Mouse (Mus musculus) kidney, embryonic 16.5 days (tissue): ENCODE measurements at regions not wholly inside any gene's neighbourhood (a gene's known extent, or its start where the extent isn't known, plus 50 kb on each side); places are given as distances from the start of the nearest gene placed in this dataset.

Experiments used
- ATAC-seq: fragments of 200-750 bp; cut with Nextera tagmentation; 2 replicates; pipeline ENCODE4 v1.8.0; 2017; ENCODE audit warnings: moderate TSS enrichment; ENCODE audit not compliant: low FRiP score, low TSS enrichment
- H3K27ac ChIP-seq: fragments of 300-500 bp; sonication (generic); 2 replicates; pipeline ENCODE4 v1.5.1; 2014; ENCODE audit warnings: low read length
- H3K27me3 ChIP-seq: fragments of 300-500 bp; sonication (generic); 2 replicates; pipeline ENCODE4 v1.6.1; 2014; ENCODE audit warnings: low read length, control low read depth, mixed read lengths; ENCODE audit not compliant: insufficient read depth
- H3K36me3 ChIP-seq: fragments of 300-500 bp; sonication (generic); 2 replicates; pipeline ENCODE4 v1.6.1; 2014; ENCODE audit warnings: low read length, control low read depth, mixed read lengths; ENCODE audit not compliant: insufficient read depth
- H3K4me1 ChIP-seq: fragments of 300-500 bp; sonication (generic); 2 replicates; pipeline ENCODE4 v1.6.1; 2014; ENCODE audit warnings: low read length, control low read depth, mixed read lengths; ENCODE audit not compliant: insufficient read depth
- H3K4me2 ChIP-seq: fragments of 300-500 bp; sonication (generic); replicated peaks from 2 replicates; pipeline ENCODE4 v1.6.1; 2014; ENCODE audit warnings: low read depth, low read length
- H3K4me3 ChIP-seq: fragments of 300-500 bp; sonication (generic); 2 replicates; pipeline ENCODE4 v1.5.1; 2014; ENCODE audit warnings: mild to moderate bottlenecking, low read length
- H3K9ac ChIP-seq: fragments of 300-500 bp; sonication (generic); replicated peaks from 2 replicates; pipeline ENCODE4 v1.6.1; 2014; ENCODE audit warnings: low read length
- H3K9me3 ChIP-seq: fragments of 300-500 bp; sonication (generic); 2 replicates; pipeline ENCODE4 v1.6.1; 2016; ENCODE audit warnings: low read length, control low read depth
- WGBS: fragments of 180-500 bp; shearing (Covaris S2); extraction: QIAGEN DNeasy Blood & Tissue Kit; methylation state at CpG from one replicate; pipeline ENCODE4 v1.1.7; 2014; 5-methylcytosine and 5-hydroxymethylcytosine counted together

DNA sequence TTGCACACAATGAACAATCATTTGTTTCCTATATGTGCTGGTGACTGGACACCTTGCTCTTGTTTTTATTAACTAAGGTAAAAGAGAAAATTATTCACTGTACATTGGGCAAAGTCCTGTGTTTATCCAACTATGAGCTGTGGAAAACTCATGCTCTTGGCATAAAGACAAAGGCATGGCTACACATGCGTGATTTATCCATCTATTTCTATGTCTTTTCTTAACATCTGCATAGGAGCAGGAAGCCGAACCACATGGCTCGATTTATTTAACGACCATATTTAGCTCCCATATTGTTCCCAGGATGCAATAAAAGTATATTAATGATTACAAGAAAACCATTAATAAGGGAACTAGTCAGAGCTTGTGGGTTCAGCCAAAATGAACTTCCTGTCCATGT is 528.1 kb downstream of the Cntn6 start:
- Histone ChIP-seq H3K27ac (no peak overlapping the region), H3K4me1 (no peaks in the 10 kb centered on the region), H3K9ac (no peak overlapping the region), H3K9me3 (no peaks in the 10 kb centered on the region), H3K4me2 (no peak overlapping the region), H3K36me3 (no peaks in the 10 kb centered on the region), H3K27me3 (no peaks in the 10 kb centered on the region), H3K4me3 (no peak overlapping the region)
- ATAC-seq, result no peak
- WGBS, result 58% methylated on average over 4 of the region's 4 CpGs

DNA sequence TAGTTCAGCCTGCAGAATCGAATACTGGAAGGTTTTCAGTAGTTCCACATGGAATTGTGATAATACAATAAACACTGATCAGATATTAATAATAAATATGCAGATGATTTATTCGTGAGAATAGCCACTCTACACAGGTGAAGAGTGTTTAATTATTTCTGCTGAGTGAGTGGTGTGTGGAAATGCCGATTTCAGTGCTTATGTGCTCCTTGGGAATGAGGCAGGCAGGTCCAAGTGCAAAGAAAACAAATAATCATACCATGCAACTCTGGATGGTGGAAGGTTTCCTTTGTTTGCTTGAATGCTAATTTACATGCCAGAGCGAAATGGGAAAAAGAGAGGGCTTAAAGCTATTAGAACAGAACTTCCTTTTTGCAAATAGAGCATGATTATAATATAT is 528.6 kb downstream of the Cntn6 start:
- no peaks in the 10 kb centered on the region for H3K9me3 ChIP-seq
- no peaks in the 10 kb centered on the region for H3K36me3 ChIP-seq
- no peak overlapping the region for H3K27ac ChIP-seq
- ATAC-seq, result no peak
- no peak overlapping the region for H3K4me2 ChIP-seq
- no peak overlapping the region for H3K9ac ChIP-seq
- no peaks in the 10 kb centered on the region for H3K4me1 ChIP-seq
- WGBS, result 71% methylated on average over 4 of the region's 4 CpGs
- no peak overlapping the region for H3K4me3 ChIP-seq
- H3K27me3 ChIP-seq, result no peaks in the 10 kb centered on the region

DNA sequence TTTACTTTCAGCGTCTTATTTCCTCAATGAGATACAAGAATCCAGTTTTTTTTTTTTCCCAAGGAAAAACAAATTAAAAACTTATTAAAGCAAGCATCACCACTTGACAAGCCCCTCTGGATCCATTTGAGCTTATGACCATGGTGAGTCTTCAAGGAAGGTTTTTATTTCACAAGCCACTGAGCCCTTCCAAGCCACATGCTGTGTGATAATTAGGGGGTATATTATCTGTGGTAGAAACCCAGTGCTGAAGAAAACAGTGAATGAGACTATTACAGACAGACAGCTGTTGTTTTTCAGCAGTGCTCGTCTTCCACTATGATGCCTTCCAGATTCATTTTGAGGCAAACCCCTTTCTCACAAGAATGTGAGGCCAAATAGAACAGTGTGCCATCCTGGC is 573.6 kb downstream of the Cntn6 start:
- Histone ChIP-seq H3K4me1 (no peaks in the 10 kb centered on the region), H3K9ac (no peak overlapping the region), H3K4me3 (no peak overlapping the region), H3K4me2 (no peak overlapping the region), H3K27ac (no peak overlapping the region), H3K36me3 (no peaks in the 10 kb centered on the region), H3K9me3 (no peaks in the 10 kb centered on the region), H3K27me3 (no peaks in the 10 kb centered on the region)
- no peak for ATAC-seq
- WGBS, result 76% methylated on average over 2 of the region's 2 CpGs

DNA sequence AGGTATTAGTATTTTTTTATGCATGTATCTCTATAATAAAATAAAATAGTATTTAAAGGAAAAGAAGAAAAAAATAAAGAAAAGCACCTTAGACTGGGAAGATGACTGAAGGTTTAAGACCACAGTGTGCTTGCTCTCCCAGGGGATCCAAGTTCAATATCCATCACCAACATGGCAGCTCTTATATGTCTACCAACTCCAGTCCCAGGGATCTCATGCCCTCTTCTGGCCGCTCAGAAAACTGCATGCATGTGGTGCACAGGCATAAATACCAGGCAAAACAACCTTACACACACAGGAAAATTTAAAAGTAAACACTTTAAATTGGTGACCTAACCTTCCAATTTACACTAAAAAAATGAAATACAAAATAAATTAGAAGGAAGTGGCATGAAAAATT is 586.6 kb upstream of the Cntn4 start:
- H3K9me3 ChIP-seq, result no peaks in the 10 kb centered on the region
- 12% methylated on average over 1 of the region's 1 CpGs for WGBS

More for the DNA sequence above, 586.6 kb upstream of the Cntn4 start:
- Histone ChIP-seq H3K36me3 (no peaks in the 10 kb centered on the region), H3K27me3 (no peaks in the 10 kb centered on the region), H3K4me3 (no peak overlapping the region), H3K27ac (no peak overlapping the region), H3K4me1 (no peaks in the 10 kb centered on the region), H3K9ac (no peak overlapping the region), H3K4me2 (no peak overlapping the region)
- ATAC-seq, result no peak
